Mouse (Mus musculus): ENCODE results near the gene Adamts7.

Adamts7 gene

GRCm38 (mm10) chr9:90250964-90251750, 88.3 kb downstream of the Adamts7 start:
- ATAC-seq (ENCODE audit: insufficient number of reproducible peaks, low FRiP score, low TSS enrichment), result no peak

GRCm38 (mm10) chr9:90253181-90253580, 90.3 kb downstream of the Adamts7 start:
- no peak for ATAC-seq (ENCODE audit: insufficient number of reproducible peaks, low FRiP score, low TSS enrichment)

GRCm38 (mm10) chr9:90255844-90256405, 93.1 kb downstream of the Adamts7 start:
- ATAC-seq (ENCODE audit: insufficient number of reproducible peaks, low FRiP score, low TSS enrichment), result no peak

- ATAC-seq (ENCODE audit: insufficient number of reproducible peaks, low FRiP score, low TSS enrichment), result no peak
Measured at GRCm38 (mm10) chr9:90257220-90257619, 94.4 kb downstream of the Adamts7 start.

Data from cerebellum, adult (tissue).